Mouse (Mus musculus): ENCODE data around the gene Hnrnpul2. TPM values are rescaled to one million over a fixed set of nuclear protein-coding genes. Genes with fewer than 3 reads are reported as not detected.

The Hnrnpul2 gene
- polyA plus RNA-seq, 1 experiment from 2014 or later: 6.7 TPM

DNA sequence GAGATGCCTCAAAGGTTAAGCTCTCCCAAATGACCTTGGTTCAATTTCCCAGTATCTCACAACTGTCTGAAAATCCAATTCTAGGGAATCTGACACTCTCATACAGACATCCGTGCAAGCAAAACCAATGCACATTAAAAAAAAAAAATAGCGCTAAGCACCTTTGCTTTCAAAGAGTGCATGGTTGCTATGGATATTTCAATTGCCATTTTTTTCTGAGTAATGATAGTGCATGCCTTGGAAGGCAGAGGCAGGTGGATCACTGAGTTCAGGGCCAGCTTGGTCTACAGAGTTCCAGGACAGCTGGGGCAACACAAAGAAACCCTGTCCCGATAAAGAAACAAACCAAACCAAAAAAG lies 61.2 kb downstream of the Hnrnpul2 start:
- Histone ChIP-seq H3K9ac (replicated peaks; ENCODE audit: low read length) (peak overlapping the region; percentile 91; the same call in 1 of the 2 replicates), H3K9me3 (replicated peaks; ENCODE audit: control insufficient read depth, low read length) (no peaks in the 10 kb centered on the region), H3K4me1 (ENCODE audit: control insufficient read depth, insufficient read depth, low read length) (no peaks in the 10 kb centered on the region), H3K36me3 (replicated peaks; ENCODE audit: control insufficient read depth, insufficient read depth, low read depth, low read length) (no peaks in the 10 kb centered on the region; the same call in 1 of the 2 replicates), H3K4me2 (ENCODE audit: low read depth, low read length) (peak overlapping the region; percentile 81), H3K4me3 (ENCODE audit: low read depth, low read length) (peak overlapping the region; percentile 82), H3K27me3 (ENCODE audit: control insufficient read depth, insufficient read depth, low read length) (no peaks in the 10 kb centered on the region), H3K27ac (replicated peaks; ENCODE audit: low read depth, low read length) (no peak overlapping the region)
- no peak for DNase-seq (ENCODE audit: low spot score)
- WGBS: 20% methylated on average over 3 of the region's 3 CpGs
- ATAC-seq (replicated peaks; ENCODE audit: insufficient number of reproducible peaks, low FRiP score, low TSS enrichment, low read depth): no peak

DNA sequence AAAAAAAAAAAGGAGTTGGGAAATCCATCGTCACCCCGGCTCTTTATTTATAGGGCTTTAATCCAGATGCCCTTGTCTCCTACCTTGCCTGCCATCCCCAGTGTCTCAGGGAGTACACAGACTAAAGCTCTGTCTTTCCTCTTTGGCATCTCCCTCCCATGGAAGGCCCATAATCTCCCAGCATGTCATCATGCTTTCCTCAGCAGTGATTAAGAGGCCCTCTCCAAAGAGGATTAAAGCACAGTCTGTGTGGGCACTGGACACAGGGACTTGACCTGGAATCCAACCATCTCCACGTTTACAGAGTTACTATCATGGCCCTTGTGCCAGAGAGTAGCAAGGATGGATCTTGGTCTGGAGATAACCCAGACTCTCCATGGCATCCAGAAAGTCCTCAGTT lies 63.8 kb downstream of the Hnrnpul2 start, which contains the start of the genes Lbhd1 and Gm49403:
Gene Lbhd1 (plus strand): TSS at position 117 of the 400 bp plus-strand sequence.
Gene Gm49403 (plus strand): TSS at position 315 of the 400 bp plus-strand sequence.
- Histone ChIP-seq H3K36me3 (replicated peaks; ENCODE audit: control insufficient read depth, insufficient read depth, low read depth, low read length) (no peaks in the 10 kb centered on the region), H3K9ac (replicated peaks; ENCODE audit: low read length) (no peak within 1 kb of the TSS), H3K9me3 (replicated peaks; ENCODE audit: control insufficient read depth, low read length) (no peaks in the 10 kb centered on the region), H3K4me3 (ENCODE audit: low read depth, low read length) (no peak within 1 kb of the TSS), H3K27me3 (ENCODE audit: control insufficient read depth, insufficient read depth, low read length) (no peaks in the 10 kb centered on the region), H3K27ac (replicated peaks; ENCODE audit: low read depth, low read length) (no peak within 1 kb of the TSS), H3K4me1 (ENCODE audit: control insufficient read depth, insufficient read depth, low read length) (no peaks in the 10 kb centered on the region), H3K4me2 (ENCODE audit: low read depth, low read length) (no peak within 1 kb of the TSS)
- 82% methylated on average over 3 of the region's 3 CpGs for WGBS
- DNase-seq (ENCODE audit: low spot score) (no peak), ATAC-seq (replicated peaks; ENCODE audit: insufficient number of reproducible peaks, low FRiP score, low TSS enrichment, low read depth) (no peak)

Other genes with a start within 250 kb of the Hnrnpul2 start
- gene Slc22a8, start 228.8 kb upstream of the Hnrnpul2 start, polyA plus RNA-seq (2014; fragmentation: Nextera tagmentation; extraction: Ambion mirVana): 0.06 TPM in 1 of 2 replicates, not detected in the other
- gene Slc22a6, start 202.0 kb upstream of the Hnrnpul2 start, polyA plus RNA-seq (2014; fragmentation: Nextera tagmentation; extraction: Ambion mirVana): 0.10 and 0.29 TPM in 2 replicates
- gene Chrm1, start 156.2 kb upstream of the Hnrnpul2 start, polyA plus RNA-seq (2014; fragmentation: Nextera tagmentation; extraction: Ambion mirVana): 0.06 and 0.08 TPM in 2 replicates
- gene Slc3a2, start 96.6 kb upstream of the Hnrnpul2 start, polyA plus RNA-seq (2014; fragmentation: Nextera tagmentation; extraction: Ambion mirVana): 120 and 125 TPM in 2 replicates
- 91.0 and 92.3 TPM in 2 replicates for gene Wdr74, start 84.2 kb upstream of the Hnrnpul2 start, polyA plus RNA-seq (2014; fragmentation: Nextera tagmentation; extraction: Ambion mirVana)
- gene 1700092M07Rik, start 79.3 kb upstream of the Hnrnpul2 start, polyA plus RNA-seq (2014; fragmentation: Nextera tagmentation; extraction: Ambion mirVana): 1.1 and 1.8 TPM in 2 replicates
- 107 and 110 TPM in 2 replicates for gene Stx5a, start 78.6 kb upstream of the Hnrnpul2 start, polyA plus RNA-seq (2014; fragmentation: Nextera tagmentation; extraction: Ambion mirVana)
- 230 and 238 TPM in 2 replicates for gene Nxf1, start 62.9 kb upstream of the Hnrnpul2 start, polyA plus RNA-seq (2014; fragmentation: Nextera tagmentation; extraction: Ambion mirVana)
- 191 and 197 TPM in 2 replicates for gene Tmem223, start 49.0 kb upstream of the Hnrnpul2 start, polyA plus RNA-seq (2014; fragmentation: Nextera tagmentation; extraction: Ambion mirVana)
- 44.8 and 51.2 TPM in 2 replicates for gene Tmem179b, start 45.5 kb upstream of the Hnrnpul2 start, polyA plus RNA-seq (2014; fragmentation: Nextera tagmentation; extraction: Ambion mirVana)
- 19.0 and 19.9 TPM in 2 replicates for gene Taf6l, start 33.6 kb upstream of the Hnrnpul2 start, polyA plus RNA-seq (2014; fragmentation: Nextera tagmentation; extraction: Ambion mirVana)
- gene Polr2g, start 21.4 kb upstream of the Hnrnpul2 start, polyA plus RNA-seq (2014; fragmentation: Nextera tagmentation; extraction: Ambion mirVana): 199 and 202 TPM in 2 replicates
- gene Zbtb3, start 17.5 kb upstream of the Hnrnpul2 start, polyA plus RNA-seq (2014; fragmentation: Nextera tagmentation; extraction: Ambion mirVana): 6.0 and 8.0 TPM in 2 replicates
- gene Ttc9c, start 677 bp upstream of the Hnrnpul2 start, polyA plus RNA-seq (2014; fragmentation: Nextera tagmentation; extraction: Ambion mirVana): 63.0 and 68.7 TPM in 2 replicates
- gene AC129217.1, start 9.8 kb downstream of the Hnrnpul2 start, polyA plus RNA-seq (2014; fragmentation: Nextera tagmentation; extraction: Ambion mirVana): not detected in 2 replicates
- gene Bscl2, start 17.5 kb downstream of the Hnrnpul2 start, polyA plus RNA-seq (2014; fragmentation: Nextera tagmentation; extraction: Ambion mirVana): 29.9 and 39.1 TPM in 2 replicates
- 39.8 and 44.8 TPM in 2 replicates for gene Gng3, start 19.2 kb downstream of the Hnrnpul2 start, polyA plus RNA-seq (2014; fragmentation: Nextera tagmentation; extraction: Ambion mirVana)
- 0.10 and 0.49 TPM in 2 replicates for gene Lrrn4cl, start 30.8 kb downstream of the Hnrnpul2 start, polyA plus RNA-seq (2014; fragmentation: Nextera tagmentation; extraction: Ambion mirVana)
- gene Ubxn1, start 51.5 kb downstream of the Hnrnpul2 start, polyA plus RNA-seq (2014; fragmentation: Nextera tagmentation; extraction: Ambion mirVana): 184 and 189 TPM in 2 replicates
- gene Uqcc3, start 60.9 kb downstream of the Hnrnpul2 start, polyA plus RNA-seq (2014; fragmentation: Nextera tagmentation; extraction: Ambion mirVana): 56.1 and 62.0 TPM in 2 replicates
- 116 and 122 TPM in 2 replicates for gene Lbhd1, start 63.7 kb downstream of the Hnrnpul2 start, polyA plus RNA-seq (2014; fragmentation: Nextera tagmentation; extraction: Ambion mirVana)
- not detected in 2 replicates for gene Gm49403, start 63.9 kb downstream of the Hnrnpul2 start, polyA plus RNA-seq (2014; fragmentation: Nextera tagmentation; extraction: Ambion mirVana)
- gene 1810009A15Rik, start 68.8 kb downstream of the Hnrnpul2 start, polyA plus RNA-seq (2014; fragmentation: Nextera tagmentation; extraction: Ambion mirVana): 111 and 126 TPM in 2 replicates
- gene Gm49416, start 68.9 kb downstream of the Hnrnpul2 start, polyA plus RNA-seq (2014; fragmentation: Nextera tagmentation; extraction: Ambion mirVana): 0.34 TPM in 1 of 2 replicates, not detected in the other
- 30.5 and 34.6 TPM in 2 replicates for gene Ints5, start 73.0 kb downstream of the Hnrnpul2 start, polyA plus RNA-seq (2014; fragmentation: Nextera tagmentation; extraction: Ambion mirVana)
- gene Ganab, start 78.1 kb downstream of the Hnrnpul2 start, polyA plus RNA-seq (2014; fragmentation: Nextera tagmentation; extraction: Ambion mirVana): 97.4 and 114 TPM in 2 replicates
- gene B3gat3, start 100.4 kb downstream of the Hnrnpul2 start, polyA plus RNA-seq (2014; fragmentation: Nextera tagmentation; extraction: Ambion mirVana): 32.0 and 32.8 TPM in 2 replicates
- gene Rom1, start 109.3 kb downstream of the Hnrnpul2 start, polyA plus RNA-seq (2014; fragmentation: Nextera tagmentation; extraction: Ambion mirVana): 0.72 and 0.81 TPM in 2 replicates
- gene Eml3, start 109.5 kb downstream of the Hnrnpul2 start, polyA plus RNA-seq (2014; fragmentation: Nextera tagmentation; extraction: Ambion mirVana): 8.4 and 9.0 TPM in 2 replicates
- gene Mta2, start 121.9 kb downstream of the Hnrnpul2 start, polyA plus RNA-seq (2014; fragmentation: Nextera tagmentation; extraction: Ambion mirVana): 57.5 and 57.6 TPM in 2 replicates
- gene Tut1, start 133.8 kb downstream of the Hnrnpul2 start, polyA plus RNA-seq (2014; fragmentation: Nextera tagmentation; extraction: Ambion mirVana): 25.5 and 28.0 TPM in 2 replicates
- gene Eef1g, start 147.0 kb downstream of the Hnrnpul2 start, polyA plus RNA-seq (2014; fragmentation: Nextera tagmentation; extraction: Ambion mirVana): 535 and 538 TPM in 2 replicates
- gene Ahnak, start 169.3 kb downstream of the Hnrnpul2 start, polyA plus RNA-seq (2014; fragmentation: Nextera tagmentation; extraction: Ambion mirVana): 10.6 and 11.5 TPM in 2 replicates